Mouse (Mus musculus) G1E (cell line): ENCODE results near the gene Hnrnpdl.

Source experiments
- CTCF ChIP-seq: IDR thresholded peaks from 2 replicates; pipeline ENCODE4 v1.5.1; 2012; ENCODE audit warnings: low read depth, low read length, inconsistent platforms, mixed read lengths
- GATA1 ChIP-seq: IDR thresholded peaks from 2 replicates; pipeline ENCODE4 v1.6.1; 2012; ENCODE audit warnings: borderline replicate concordance, low read length, inconsistent platforms, mixed read lengths
- POLR2AphosphoS5 ChIP-seq: IDR thresholded peaks from 2 replicates; pipeline ENCODE4 v1.6.1; 2012; ENCODE audit warnings: low read depth, low read length, inconsistent platforms; ENCODE audit not compliant: insufficient replicate concordance

GRCm38 (mm10) chr5:100020089-100020488 is 19.4 kb downstream of the Hnrnpdl start:
- TF ChIP-seq POLR2AphosphoS5: no peak
- TF ChIP-seq CTCF: no peak
- no peak for TF ChIP-seq GATA1
